Mouse (Mus musculus): ENCODE data around the gene Zfp146.
"Not testable (repeated sequence)": the region's sequence is repeated elsewhere in the genome, so short reads cannot be mapped to it uniquely, and the experiment has no call there.

The Zfp146 gene

DNA sequence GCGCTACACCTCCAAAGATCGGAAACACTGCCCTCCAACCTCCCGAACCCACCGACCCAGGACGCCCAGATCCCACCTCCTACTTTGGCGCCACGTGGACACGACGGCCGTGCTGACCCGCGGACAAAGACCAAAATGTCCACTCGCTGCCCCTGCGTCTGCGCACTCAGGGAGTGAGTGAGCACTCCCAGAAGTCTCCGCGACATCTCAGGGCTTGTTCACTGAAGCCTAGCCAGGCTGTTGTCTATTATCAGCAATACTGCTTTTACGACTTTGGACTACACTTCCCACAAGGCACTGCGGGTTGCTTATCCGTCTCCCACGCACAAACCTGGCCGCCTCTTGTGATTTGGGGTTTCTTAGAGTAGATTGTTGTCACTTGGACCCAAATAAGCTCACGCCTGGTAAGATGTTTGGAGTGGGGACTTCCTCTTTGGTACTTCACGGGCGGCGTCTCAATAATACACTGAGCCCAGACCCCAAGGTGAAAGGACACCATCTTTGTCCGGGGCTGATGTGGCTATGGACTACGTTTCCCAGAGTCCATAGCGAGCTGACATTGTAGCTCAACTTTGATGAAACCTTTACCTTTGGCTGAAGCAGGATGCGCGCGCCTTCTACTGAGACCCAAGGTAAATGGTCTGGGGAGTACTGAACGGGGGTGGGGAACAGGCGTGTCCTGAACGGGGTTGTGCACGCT, at the start of gene Zfp146:
Gene Zfp146 (minus strand): TSS at position 168 of the 700 bp plus-strand sequence.
- peak; percentile 77 for DNase-seq (ENCODE audit: low spot score)

DNA sequence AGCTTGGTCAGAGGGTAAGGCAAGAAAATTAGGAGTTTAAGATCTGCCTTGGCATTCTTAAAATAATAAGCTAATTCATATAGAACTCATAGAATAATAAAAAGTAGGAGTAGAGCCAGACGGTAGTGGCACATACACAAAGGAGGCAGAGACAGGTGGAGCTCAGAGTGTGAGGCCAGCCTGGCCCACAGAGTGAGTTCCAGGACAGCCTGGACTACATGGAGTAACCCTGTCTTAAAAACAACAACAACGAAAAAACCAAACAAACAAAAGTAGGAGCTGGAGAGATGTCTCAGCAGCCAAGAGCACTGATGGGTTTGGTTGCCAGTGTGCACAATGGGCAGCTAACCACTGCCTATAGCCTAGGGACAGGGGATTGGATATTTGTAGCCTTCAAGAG, 47.7 kb upstream of the Zfp146 start:
- no peak for DNase-seq (ENCODE audit: low spot score)

DNA sequence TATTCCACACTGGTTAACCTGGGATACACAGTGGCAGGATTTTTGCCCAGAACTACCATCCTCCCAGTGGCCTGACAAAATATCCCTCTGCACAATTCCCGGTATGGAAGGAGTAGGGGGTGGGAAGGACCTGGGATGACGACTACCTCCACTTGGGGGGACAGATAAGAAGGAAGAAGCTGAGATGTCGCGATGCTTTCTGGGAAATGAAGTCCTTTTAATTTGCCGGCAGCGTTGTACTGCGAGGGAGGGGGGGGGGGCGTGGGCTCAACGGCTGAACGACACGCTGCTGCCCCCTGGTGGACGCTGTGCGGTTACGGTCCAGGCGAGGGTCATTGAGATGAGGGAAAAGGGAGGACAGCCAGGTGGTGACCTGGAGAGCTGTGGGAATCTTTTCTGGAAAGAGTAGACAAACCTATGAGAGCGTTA, 47.2 kb upstream of the Zfp146 start:
- peak; percentile 35 for DNase-seq (ENCODE audit: low spot score)

DNA sequence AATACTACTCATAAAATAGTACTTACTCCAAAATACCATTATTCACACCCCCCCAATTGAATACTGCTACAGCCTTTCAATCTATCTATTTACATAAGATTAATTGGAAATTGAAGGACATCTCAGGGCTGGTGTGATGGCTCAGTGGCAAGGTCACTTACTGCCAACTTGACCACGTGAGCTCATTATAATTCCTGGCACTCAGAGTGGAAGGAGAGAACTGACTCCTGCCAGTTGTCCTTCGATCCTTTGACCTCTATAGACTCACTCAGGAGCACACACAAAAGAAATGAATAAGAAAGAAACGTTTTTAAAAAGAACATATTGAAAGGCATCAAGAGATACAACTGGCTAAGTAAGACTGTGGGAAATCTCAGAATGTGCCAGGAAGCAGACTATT, 46.3 kb upstream of the Zfp146 start:
- no peak for DNase-seq (ENCODE audit: low spot score)

DNA sequence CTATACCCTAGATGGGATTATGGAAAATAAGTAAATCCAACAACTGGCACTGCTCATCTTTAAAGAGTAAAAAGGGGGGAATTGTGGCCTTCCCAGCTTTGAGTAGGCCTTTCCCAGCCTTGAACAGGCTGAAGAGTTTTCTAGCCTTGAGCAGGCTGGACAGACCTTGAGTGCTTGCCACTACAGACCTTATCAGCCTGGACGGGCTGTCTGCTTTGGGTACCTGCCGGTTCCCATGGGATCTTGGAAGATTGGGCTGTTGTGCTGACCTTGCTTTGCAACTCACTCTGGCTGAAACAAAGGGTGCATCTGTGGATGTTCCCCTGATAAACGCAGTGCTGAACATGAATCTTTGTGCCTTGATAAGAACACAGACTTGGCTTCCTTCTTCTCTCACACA, 44.3 kb upstream of the Zfp146 start:
- no peak for DNase-seq (ENCODE audit: low spot score)

DNA sequence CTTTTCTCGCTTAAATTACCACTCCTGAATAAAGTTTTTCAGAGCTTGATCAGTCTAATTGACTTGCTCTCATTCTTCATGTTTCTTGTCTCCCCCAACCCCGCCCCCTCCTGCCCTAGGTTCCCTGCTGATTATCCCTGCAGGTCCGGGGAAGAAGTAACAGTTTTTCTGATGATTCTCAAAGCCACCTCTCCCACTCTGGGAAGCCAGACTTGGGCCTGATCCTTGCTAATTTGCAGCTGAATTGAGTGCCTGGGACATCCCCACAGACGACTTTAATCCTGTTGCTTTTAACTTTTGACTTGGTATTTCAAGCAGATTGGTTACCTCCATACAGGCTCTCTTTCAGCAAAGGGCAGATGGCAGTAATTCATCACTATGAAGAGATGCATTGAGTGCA, 41.5 kb upstream of the Zfp146 start:
- DNase-seq (ENCODE audit: low spot score) = no peak

DNA sequence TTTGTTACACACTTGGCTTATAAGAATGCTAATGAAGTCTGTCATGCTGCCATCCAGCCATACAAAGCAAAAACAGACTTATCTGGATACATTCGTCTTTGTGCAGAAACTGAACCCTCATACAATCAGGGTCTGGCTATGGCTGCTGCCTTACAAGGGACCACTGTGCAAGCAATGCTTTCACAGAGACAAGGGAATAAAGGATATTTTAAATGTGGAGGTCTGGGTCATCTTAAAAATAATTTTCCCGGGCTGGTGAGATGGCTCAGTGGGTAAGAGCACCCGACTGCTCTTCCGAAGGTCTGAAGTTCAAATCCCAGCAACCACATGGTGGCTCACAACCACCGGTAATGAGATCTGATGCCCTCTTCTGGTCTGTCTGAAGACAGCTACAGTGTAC, 36.8 kb upstream of the Zfp146 start:
- not testable (repeated sequence) for DNase-seq (ENCODE audit: low spot score)

DNA sequence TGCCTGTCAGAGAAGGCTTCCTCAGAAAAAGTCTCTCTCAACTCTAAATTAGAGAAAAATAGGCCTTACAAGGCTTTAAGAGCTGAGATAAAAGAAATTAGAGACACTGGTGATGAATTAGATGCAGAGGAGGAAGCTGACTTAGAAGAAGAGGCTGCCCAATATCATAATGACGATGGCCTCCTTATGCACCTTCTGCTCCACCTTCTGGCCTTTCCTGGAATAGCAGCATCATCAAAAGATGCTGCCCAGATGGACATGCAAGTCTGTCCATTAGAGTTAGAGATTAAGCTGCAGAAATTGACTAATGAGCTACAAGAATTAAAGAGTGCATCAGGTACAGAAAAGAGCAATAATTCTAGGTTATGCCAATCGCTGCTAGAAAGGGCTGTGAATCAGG, 35.8 kb upstream of the Zfp146 start:
- no peak for DNase-seq (ENCODE audit: low spot score)

DNA sequence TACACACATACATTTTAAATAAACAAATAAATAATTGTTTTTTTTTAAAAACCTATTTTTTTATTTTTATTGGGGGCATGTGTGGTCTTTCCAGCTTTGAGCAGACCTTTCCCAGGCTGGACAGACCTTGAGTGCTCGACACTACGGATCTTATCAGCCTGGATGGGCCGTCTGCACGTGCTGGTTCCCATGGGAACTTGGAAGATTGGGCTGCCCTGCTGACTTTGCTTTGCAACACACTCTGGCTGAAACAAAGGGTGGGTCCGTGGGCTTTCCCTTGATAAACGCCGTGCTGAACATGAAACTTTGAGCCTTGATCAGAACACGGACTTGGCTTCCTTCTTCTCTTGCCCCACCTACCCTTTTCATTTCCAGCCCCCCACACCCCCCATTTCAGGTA, 34.8 kb upstream of the Zfp146 start:
- no peak for DNase-seq (ENCODE audit: low spot score)

DNA sequence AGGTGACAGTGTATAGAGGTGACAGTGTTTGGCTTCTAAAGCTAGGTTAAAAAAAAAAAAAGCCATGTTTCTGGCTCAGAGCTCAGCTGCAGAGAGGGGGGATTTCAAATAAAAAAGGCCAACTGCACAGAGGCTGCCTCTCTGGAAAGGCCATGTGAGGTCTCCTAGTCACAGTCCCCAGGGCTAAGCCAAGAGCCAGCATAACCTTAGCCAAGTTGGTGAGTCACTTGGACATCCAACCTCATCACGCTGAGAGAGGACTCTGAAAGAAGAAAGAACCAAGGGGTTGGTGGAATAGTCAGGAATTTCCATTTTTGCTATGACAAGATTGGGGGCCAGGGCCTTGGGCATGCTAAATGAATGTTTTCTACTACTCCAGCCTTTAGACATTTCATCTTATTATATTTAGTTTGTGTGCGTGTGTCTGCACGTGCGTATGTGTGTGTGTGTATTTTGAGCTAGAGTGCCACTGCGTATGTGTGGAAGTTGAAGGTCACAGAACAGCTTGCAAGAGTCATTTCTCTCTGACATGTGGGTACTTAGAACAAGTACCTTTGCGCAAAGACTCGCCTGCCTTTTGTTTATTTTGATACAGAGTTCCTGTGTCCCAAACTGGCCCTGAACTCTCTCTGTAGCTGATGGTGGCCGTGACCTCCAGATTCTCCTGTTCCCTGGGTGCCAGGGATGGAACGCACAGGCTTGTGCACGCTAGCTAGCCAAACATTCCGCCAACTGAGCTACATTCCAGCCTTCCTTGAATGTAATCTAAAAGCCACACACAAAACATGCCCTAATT, 33.5 kb upstream of the Zfp146 start:
- no peak for DNase-seq (ENCODE audit: low spot score)

DNA sequence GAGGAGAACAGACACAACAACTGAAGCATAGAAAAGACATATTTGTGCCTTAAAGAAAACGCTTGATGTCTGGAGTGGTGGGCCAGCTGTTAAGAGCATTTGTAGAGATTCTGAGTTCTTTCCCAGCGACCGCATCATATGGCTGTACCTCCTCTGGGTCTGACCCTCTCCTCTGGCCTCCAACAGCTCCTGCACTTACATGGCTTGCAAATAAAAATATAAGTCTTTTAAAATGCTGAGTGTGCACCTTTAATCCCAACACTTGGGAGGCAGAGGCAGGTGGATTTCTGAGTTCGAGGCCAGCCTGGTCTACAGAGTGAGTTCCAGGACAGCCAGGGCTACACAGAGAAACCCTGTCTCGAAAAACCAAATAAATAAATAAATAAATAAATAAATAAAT, 31.1 kb upstream of the Zfp146 start:
- DNase-seq (ENCODE audit: low spot score) = not testable (repeated sequence)

DNA sequence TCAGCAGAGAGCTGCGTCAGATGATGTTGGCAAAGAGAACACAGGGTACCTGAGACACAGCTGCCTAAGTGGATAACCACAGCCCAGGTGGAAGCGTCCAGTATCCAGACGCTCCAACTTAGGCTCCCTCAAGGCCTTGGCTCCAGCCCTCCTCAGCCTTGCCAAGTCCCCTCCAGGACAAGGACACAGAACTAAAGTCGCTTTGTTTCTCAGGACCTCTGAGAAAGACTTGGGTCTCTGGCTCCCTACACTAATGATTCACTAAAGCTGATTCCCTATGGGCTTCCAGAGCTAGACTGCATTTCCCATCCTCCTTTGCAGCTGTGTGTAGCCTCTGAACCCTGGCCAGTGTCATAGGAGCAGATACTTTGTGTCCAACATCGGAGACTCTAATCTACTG, 30.6 kb upstream of the Zfp146 start:
- no peak for DNase-seq (ENCODE audit: low spot score)

DNA sequence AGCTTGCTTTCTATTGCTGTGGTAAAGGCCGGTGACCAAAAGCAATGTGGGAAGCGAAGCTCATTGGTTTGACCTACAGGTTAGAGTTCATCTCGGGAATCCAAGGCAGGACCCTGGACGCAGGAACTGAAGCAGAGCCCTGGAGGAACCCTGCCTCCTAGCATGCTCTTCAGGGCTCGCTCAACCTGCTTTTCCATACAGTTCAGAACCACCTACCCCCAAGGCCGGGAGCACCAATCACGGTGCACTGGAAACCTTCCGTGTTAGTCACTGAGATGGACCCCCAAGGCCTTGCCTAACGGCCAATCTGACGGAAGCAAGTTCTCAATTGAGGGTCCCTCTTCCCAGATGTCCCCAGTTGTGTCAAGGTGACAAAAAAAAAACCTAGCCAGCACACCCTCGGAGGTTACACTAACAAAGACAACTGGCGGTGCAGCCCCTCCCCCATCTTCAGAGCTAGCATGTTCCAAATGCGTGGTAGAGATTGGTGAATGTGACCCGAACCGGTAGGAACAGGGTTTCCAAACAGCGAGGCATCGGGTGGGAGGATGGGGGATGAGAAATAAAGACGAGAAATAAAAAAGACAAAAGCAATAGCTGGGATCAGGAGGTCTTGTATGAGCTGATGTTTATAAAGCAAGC, 30.1 kb upstream of the Zfp146 start:
- DNase-seq (ENCODE audit: low spot score) = no peak

DNA sequence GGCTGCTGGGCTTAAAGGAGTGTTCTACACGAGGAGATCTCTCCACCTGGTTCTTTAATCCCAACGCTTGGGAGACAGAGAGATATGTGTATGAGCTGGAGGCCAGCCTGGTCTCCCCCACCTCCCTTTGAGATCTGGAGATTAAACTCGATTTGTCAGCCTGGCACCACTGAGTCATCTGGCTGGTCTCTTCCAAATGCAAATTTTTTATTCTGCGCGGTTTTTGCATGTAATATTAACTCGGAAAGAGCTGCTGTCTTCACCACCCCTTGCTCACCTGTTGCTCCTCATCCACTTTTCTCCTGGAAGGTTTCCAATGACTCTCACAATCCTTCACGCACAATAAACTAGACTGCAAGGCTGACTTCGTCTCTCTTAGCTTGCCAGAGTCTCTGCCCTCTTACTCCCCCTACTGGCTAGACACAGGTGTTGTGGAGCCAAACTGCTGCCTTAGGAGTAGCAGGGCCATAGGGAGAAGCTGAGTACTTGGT, 29.0 kb upstream of the Zfp146 start, which contains the start of gene Capns1:
Gene Capns1 (minus strand): TSS at position 331 of the 491 bp plus-strand sequence.
- DNase-seq (ENCODE audit: low spot score) = no peak

DNA sequence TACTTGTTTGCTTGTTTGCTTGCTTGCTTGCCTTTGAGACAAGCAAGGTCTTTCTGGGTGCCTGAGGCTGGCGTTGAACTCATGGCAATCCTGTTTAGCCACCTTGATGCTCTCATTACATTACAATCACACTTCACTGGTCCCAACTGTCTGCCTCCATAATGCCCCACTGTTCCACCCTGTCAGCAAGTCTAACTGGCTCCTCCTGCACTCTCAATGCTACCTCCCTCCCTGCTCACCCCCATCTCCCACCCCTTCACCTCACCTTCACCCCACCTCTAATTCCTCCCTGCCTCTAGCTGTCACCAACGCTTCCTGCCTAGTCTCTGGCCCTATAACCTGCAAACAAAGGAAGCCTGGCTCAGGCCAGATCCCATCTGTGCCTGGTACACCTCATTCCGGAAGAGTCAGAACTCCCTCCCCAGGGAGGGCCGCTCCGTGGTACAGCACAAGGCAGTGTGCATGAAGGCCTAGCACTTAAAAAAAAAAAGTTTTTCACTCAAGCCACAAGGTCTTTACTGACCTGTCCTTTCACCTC, 28.1 kb upstream of the Zfp146 start:
- no peak for DNase-seq (ENCODE audit: low spot score)

DNA sequence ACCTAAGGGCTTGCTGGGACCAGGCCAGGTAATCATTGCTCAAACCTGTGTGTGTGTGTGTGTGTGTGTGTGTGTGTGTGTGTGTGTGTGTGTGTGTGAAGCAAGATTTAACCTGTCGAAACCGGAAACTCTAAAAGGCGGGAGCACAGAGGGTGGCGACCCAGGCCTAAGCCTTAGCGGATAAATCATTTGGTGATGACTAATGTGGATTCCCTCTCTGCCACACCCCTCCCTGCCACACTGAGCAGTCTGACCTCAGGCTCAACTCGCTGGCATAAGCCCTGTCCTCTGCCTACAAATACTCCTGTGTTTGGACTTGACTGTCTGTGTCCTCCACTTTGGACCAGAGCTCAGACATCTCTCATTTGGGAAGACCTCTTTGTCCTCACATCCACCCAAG, 26.6 kb upstream of the Zfp146 start:
- no peak for DNase-seq (ENCODE audit: low spot score)

DNA sequence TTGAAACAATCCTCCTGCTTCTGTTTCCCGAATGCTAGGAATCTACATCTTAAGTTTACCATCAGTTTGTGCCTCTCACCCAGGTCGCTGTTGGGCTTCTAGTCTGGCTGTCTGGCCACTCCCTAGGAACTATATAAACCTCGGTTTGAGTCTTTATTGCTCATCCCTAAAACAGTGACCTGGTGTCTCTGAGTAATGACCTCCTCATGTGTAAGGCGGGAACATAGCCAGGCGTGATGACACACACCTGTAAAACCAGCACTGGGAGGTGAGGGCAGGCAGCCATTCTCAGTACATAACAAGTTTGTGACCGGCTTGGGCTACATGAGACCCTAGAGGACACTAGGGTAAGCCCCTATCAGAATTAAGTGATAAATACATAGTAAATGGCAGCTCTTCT, 25.9 kb upstream of the Zfp146 start:
- DNase-seq (ENCODE audit: low spot score) = no peak

DNA sequence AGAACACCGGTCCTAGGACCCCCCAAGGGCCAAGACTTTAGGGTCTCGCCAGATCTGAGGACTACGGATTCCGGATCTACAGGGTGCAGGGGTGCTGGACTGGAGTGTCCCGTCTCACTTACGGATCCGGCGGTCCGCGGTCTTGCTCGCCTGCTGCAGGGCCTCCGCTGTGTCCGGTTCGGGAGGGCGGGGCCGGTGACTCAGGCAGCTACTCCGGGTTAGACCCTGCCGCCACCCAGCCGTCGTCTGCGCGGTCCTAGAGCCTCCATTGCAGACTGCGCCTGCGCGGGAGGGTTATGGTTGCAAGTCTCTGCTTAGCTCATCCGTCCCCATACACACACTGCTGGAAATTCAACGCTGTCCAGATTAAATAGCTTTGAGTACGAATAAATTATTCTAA, 25.3 kb upstream of the Zfp146 start:
- DNase-seq (ENCODE audit: low spot score) = peak; percentile 80

DNA sequence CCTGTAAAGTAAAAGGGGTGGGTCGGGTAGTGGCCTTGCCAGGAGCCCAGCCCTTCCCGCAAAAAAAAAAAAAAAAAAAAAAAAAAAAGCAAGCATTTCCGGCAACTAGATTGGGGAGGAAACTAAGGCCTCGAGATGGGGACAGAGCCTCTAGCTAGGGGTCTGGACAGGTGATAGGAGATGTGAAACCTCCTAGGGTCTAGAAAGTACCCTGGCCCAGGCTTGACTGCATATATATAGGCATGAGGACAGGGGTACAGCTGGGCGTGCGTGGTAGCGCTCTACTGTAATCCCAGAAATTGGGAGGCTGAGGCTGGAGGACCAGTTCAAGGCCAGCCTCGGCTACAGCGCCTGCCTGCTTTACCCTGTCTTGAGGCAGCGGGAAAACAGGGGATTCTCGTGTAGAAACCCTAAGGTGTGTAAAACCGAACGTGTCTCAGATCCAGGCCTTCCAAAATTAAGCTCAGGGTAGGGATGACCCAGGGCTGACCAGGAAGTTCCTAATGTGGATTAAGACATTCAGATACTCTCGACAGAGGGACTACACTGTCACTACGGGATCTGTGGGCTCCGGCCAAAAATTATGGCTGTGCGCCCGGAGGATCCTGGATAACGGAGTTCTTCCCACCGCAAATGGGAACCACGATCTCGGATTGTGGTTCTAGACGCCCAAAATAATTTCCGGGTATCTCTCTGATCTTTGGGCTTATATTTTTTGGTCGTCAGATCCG, 24.7 kb upstream of the Zfp146 start:
- DNase-seq (ENCODE audit: low spot score) = peak; percentile 31

DNA sequence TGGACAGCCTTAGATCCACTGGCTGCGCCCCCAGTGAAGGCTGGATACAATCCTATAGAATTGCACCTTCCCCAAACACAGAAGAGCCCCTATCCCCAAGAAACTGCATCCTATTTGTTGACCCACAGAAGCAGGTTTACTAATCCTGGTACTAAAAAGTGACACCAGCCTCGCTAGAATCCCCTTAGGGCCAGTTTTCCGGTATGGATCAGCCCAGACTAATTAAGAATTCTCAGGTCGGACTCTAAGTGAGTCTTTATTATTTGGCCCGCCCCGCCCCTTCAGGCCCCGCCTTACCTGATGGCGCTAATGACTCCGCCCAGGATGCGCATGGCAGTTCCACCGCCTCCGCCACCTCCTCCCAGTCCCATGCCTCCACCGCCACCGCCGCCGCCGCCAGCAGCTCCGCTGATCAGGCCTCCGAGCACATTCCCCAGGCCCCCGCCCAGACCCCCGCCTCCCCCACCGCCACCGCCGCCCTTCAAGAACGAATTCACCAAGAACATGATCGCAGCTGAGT, 24.1 kb upstream of the Zfp146 start:
- peak; percentile 52 for DNase-seq (ENCODE audit: low spot score)

DNA sequence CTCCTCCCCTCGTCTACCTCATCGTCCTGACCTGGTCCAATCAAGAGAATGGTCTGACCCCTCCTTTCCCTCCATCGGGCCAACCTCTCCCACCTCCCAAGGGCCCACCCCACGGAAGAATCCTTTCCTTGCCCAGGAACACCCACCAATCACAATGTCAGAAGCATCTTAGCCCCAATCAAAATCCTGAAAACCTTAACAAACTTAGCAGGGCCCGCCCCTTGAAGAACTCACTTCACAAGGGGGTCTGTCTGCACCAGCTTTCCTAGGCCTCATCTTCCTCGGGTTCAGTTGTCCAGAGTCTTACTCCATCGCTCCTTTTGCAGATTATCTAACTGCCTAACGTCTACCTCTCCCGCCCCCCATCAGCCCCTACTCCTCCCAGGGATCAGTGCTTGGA, 23.5 kb upstream of the Zfp146 start:
- DNase-seq (ENCODE audit: low spot score) = no peak

DNA sequence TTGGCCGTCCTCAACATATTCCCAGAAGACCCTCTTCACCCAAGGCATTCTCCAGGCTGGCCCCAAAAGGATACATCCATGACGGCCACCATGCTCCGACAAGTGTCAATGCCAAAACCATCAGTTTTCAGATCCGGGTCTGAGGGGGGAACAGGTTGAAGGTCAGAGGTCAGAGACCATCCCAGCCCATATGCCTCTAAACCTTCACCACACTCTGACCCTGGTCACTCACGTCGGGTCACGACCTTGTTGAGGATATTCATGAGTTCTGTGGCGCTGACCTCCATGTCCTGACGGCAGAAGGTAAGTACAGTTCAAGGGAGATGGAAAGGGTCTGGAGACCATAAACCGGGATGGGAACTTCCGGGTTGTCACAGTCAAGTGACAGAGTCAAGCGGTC, 22.5 kb upstream of the Zfp146 start:
- no peak for DNase-seq (ENCODE audit: low spot score)
